Mouse (Mus musculus): ENCODE data around the gene Ccdc117.
A peak's percentile ranks its signal among the peaks of the same experiment; 100 is the strongest.
"Not testable (repeated sequence)": the region's sequence is repeated elsewhere in the genome, so short reads cannot be mapped to it uniquely, and the experiment has no call there.

Gene Ccdc117

DNA sequence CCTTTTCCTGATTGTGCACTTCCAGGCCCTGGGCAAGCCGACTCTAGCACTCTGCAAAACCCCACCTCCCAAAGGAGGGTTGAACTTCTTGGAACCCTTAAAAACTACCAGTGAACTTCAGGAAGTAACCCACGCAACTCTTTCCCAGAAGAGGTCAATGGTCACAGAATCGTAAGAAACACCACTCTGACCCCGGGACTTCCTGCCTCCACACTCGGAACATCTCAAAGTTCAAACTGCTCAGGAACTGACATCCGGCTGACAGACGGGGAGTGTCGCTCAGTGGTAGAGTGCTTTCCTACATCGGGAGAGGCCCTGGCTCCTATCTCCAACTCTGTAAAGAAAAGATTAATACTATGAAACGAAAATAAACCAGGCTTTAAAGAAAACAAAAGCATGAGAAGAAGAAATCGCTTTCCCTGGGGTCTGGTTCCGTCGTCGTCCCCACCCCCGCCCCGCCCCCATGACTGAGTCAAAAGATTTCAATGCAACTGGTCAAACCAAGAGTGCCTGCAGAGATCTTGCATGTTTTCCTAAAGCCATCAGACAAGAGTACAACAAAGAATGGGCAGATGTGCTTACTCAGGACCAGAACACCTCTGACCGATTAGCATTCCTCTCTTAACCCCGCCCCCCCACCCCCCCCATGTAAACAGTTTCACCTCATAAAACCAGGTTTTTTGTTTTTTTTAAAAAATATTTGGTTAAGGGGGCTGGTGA lies 36.0 kb downstream of the Ccdc117 start:
- DNase-seq = no peak

DNA sequence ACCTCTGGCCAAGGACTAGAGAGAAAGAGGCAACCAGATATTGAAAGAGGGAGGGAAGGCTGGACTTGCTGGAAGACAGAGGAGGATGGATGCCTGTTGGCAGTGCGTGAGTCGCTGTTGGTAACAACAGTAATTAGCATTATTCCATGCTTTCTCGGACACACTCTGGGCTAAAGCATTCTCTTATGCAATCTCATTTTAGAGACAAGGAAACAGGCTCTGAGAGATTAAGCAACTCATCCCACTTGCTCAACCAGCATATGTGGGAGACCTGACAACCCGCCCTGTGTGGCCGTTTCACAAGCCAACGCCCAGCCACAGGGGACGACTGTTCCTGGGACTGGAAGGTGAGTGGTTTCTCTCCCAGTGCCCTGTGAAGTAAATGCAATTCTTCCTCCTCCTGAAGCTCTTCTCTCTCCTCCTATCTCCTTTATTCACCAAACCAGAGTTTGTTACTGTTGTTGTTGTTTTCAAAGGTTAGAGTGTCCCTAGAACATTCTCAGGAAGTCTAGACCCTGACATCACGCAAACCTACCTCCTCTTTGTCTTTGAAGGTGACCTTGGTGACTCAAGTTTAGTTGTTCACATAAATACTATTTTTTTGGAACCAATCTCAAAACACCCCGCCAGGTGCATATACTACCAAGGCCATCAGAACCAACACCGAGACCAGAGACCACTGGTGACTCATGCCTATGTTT lies 39.5 kb downstream of the Ccdc117 start:
- no peak for DNase-seq

DNA sequence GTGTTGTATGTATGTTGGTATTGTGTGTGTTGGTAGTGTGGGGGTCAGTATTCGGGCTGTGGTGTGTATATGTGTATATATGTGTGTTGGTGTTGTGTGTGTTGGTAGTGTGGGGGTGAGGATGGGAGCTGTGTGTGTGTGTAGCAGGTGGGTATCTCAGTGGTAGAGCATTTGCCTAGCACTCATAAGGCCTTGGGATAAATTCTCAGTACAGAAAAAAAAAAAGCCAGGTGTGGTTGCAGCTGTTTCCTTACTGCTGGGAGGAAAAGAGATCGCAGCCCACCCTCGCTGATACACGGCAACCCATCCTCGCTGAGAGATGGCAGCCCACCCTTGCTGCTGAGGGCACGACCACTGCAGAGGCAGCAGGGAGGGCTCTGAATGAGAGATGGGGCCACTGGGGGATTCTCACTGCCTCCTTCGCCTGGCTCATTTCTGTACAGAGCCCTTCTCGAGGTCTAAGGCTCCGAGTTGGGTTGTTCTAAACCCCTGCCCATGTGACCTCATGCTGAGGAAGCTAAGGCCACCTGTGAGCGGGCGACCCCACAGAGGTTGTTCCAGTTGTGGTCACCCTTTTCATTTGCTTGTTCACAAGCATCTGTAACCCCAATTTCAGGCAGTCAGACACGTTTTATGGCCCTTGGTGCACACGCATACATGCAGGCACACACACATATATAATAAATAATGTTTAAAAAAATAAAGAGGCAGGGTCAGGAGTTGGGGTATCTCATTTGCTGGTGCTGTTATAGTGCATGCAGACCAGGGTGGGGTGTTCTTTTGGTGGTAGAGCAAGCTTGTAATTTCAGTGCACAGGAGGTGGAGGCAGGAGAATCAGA lies 40.9 kb downstream of the Ccdc117 start:
- DNase-seq = no peak

DNA sequence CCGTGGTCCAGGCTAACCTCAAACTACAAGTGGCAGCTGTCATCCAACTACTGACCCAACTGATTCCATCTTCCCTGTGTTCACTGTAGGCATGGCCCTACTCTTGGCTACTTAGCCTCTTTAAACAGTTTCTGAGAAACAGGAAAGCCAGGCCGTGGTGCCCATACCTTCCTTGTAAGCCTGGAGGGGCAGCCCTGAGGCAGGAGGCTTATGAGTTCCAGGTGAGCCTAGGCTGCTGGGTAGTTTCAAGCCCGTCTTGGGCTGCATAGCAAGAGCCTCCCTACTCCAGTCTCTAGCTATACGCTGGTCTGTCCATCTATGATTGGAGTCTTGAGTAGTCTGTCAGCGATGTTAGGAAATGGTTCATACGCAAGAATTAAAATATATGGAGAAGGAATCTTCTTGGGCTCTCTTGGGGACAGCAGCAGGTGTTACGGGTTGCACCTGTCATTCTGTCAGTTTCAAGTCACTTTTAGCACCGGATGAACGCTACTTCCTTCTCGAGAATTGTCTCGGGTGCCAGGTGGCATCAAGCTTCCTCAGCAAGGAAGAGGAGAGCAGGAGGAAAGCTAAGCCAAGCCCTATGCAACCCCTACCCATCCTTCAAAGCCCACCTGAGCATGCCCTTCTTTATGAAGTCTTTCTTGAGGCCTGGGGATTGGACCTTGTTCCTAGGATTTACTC lies 41.9 kb downstream of the Ccdc117 start:
- DNase-seq = no peak

DNA sequence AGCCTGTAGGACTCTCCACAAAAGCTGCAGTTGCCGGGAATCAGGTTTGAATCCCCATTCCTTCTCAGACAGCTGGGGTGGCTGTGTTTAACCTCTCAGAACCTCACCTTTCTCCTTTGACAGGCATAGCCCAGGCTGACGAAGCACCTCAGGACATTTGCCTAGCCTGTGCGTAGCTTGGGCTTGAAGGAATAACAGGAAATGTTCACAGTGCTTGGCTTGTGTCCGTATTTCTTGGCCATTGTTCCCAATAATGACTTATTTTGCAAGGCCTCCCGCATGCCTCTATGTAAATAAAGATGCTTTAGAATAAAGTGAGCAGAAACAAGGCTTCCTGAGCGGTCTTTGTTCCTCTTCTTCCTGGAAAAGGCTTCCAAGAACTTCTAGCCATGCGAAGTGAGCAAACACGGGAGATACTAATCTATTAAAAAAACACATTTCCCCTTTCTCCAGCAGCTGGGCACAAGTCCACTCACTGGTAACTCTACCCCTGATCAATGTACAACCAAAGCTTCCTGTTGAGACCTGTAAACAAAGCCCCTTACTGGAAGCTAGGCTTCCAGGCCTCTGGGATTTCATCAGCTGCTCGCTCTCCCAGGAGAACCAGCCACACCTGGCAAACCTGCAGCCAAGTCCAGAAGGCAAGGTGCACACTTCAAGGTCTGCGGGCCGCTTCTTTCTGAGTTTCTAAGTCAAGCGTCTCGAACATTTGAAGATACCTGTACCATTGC lies 42.9 kb downstream of the Ccdc117 start:
- DNase-seq = no peak

DNA sequence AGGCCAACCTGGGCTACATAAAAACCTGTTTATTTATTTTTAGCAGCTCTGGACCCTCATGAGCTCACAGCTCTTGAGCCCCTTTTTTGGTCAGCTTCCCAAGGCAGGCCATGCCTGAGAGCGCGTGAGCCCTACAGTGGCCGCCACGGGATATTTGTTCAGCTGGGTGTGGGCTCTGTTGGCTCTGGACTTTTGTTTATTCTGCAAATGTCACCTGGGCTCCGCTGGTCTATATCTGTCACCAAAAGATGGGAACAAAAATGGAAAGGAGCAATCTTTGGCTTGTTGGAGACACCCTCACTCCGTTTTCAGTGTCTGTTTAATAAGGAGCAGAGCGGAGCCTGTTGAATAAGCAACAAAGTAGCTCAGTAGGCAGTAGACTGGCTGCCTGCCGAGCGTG lies 43.6 kb downstream of the Ccdc117 start:
- no peak for DNase-seq

DNA sequence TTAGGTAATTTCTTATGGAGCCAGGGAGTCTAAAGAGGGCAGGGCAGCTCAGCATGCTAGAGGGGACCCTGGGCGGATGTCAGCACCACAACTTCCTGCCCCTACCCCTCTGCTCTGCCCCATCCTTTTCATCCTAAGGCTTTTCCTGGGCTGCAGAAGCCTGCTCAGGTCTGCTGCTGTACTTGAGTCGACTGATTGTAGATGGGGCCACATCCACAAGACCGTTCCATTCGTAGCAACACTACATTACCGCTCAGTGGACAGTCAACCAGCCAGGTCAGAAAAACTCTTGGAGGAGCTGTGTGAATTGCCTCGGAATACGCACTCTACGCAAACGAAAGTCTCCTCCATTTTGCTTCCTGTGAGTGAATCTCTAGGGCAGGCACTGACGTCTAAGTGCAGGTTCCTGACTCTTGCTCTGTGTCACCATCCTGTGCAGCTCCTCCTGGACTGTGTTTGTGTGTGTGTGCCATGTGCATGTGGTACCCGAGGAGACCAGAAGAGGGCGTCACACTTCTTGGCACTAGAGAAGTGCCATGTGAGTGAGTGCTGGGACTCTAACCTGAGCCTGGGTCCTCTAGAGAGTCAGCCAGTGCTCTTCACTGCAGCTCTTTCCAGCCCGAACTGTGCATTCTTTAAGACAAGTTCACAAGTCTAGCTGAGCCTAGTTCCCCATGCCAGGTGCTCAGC lies 45.3 kb downstream of the Ccdc117 start:
- no peak for DNase-seq

DNA sequence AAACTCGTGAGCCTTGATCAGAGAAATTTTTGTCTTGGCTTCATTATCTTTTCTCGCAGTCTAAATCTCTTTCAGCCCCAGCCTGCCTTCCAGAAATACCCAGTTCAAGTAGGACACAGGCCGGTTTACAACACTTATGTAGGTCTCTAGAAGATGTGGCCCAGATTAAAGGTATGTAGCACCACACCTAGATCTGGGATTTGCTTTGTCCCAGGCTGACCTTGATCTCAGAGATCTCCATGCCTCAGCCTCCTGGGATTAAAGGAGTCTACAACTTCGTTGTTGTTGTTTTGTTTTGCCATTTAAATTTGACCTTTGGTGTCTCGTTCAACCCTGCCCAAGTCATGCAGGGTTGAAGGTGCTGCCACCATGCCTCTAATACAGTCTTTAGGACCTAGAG lies 46.1 kb downstream of the Ccdc117 start:
- no peak for DNase-seq

DNA sequence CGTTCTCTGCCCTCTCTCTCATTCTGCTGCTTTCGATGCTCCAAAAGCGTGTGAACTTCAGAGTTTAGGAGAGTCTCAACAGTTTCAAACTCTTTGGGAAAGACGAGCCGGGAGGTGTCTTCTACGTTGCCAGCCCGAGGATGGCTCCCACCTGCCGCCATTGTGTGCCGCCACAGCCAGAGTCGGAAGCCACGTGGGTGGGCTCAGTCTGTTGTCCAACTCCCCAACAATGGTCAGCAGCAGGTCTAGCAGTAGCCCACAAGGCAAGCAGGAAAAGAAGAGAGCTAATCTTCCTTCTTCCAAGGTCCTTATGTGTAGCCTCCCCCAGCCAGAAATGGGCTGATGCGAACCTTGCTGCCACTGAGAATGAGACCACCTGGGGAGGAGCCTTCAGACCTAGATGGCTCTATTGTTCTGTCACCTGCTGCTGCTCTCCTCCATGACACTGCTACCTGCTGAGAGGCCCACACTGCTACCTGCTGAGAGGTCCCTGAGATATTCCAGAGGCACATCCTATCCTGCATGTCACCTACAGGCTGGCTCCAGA lies 46.6 kb downstream of the Ccdc117 start:
- no peak for DNase-seq

DNA sequence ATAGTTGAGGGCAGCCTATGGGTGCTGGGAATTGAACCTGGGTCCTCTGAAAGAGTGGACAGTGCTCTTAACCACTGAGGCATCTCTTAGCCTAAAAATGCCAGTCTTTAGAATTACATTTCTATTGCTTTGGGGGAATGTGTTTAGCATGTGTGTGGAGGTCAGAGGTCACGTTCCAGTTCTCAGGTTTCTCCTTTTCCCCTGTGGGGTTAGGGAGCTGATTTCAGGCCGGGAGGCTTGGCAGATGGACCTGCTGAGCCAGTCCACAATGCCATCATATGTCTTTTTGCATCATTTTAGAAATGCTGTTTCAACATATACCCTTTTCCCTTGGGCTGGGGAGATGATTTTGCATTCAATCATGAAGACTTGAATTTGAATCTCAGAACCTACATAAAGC lies 48.1 kb downstream of the Ccdc117 start:
- DNase-seq = no peak

DNA sequence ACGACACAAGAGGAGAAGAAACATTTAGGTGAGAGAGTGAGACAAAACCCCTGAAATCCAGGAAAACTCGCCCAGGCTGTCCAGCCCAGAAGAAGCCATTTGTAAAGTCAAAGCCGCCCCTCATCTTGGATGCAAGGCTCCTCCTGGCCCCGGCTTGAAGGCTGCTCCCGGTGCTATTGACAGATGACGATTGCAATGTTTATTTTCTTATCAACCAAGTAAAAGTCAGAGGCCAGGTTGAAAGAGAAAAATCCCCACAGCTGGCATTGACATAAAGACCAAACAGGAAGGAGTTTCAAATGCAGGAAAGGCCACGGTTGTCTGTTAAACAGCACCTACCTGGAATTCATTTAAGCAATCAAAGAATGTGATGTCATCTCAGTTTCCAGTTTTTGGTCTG lies 50.1 kb downstream of the Ccdc117 start:
- no peak for DNase-seq

DNA sequence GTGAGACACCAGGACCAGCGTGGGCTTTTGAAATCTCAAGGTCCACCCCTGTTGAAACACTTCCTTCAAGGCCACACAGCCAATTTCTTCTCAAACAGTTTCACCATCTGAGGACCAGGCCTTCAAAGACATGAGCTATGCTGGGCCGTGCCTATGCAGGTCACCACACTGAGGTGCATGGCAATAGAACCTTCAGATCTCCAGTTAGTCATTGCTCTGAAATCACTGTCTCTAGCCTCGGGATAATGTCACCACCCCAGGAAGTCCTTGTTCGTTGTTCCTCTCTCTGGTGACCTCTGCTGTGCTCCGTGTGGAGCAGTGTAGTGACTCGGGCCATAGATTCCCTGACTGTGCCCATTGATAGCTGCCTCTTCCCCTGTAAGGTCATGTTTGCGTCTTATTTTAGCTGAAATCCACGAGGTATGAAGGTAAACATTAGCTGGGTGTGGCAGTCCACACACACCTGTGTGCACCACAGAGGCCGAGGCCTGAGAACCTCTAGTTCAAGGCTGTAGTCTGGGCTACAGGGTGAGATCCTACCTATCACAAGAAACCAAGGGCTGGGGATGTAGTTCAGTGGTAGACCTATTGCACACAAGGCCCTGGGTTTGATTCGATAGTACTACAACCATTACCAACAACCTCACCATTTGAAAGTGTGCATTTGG lies 50.9 kb downstream of the Ccdc117 start:
- DNase-seq = no peak

DNA sequence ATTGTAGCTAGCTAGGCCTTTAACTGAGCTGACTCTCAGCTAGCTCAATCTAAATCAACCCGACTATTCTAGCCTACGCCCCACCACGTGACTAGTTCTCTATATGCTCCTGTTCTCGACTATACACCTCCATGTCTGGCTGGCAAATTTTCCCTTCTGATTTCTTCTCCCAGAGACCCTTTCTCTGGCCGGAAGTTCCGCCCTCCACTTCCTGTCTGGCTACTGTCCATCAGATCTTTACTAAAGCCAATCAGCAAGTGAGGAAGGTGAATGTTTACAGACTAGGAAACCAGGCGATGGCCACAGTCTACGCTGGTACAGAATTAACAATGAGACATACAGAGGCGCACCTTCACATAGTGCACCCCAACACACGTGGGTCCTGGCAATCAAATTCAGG lies 52.6 kb downstream of the Ccdc117 start:
- DNase-seq = not testable (repeated sequence)

DNA sequence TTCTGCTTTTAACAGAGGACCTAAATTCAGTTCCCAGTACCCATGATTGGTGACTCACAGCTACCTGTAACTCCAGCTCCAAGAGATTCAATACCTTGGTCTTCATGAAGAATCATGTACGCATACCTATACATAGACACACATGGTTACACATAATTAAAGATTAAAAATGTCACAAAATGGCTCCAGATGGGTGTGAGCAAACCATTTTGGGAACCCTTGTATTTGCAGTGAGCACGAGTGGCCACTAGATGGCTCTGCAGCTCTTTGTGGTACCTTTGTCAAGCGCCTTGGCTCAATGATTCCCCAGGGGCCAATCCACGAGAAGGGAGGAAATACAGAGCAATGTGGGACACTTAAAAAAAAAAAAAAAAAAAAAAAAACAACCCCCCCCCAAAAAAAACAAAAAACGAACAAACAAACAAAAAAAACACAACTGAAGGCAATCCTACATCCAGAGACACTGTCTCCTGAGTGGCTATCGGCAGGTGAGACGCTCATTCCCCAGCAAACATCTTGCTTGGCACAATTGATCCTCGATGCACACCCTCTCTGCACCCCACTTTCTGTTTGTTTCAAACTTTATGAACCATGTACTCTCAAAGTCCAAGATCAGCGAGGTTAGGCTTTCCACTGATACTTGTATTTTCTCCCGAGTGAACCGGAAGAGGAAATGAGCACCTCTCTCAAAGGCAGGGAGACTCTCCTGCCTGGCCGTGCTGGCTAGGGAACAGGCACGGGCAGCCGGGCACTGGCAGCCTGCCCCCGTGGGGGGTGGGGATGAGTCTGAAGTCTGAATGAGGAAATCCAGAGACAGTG lies 56.6 kb downstream of the Ccdc117 start:
- DNase-seq = peak; percentile 87 to 91

DNA sequence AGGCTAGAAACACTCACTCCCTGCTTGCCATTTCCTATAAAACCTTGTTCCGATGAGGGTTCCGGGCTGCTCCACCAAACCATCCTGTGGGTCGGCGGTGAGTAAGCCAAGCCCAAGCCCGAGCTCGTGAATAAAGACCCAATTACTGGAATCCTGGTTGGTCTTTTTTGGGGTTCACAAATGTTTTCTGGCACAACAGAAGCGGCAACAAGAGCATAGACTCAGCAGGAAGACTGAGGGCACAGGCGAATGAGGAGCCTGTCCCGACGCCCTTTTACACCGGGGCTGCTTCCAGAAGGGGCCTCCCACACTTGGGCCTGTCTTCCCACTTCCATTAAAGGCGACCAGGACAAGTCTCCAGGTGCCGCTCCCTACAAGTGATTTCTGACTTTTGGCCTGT lies 59.4 kb downstream of the Ccdc117 start:
- DNase-seq = no peak

Data from cerebellum, postnatal 25 days (tissue).